Mouse (Mus musculus): ENCODE measurements at regions not wholly inside any gene's neighbourhood (a gene's known extent, or its start where the extent isn't known, plus 50 kb on each side); places are given as distances from the start of the nearest gene placed in this dataset.

GRCm38 (mm10) chr17:72993134-72993533 lies 75.0 kb downstream of the Lbh start:
- DNase-seq (ENCODE audit: extremely low spot score), result no peak

- DNase-seq (ENCODE audit: extremely low spot score), result no peak
Observed at GRCm38 (mm10) chr17:72993626-72994025, 75.5 kb downstream of the Lbh start.

- DNase-seq (ENCODE audit: extremely low spot score), result no peak
Observed at GRCm38 (mm10) chr17:72996539-72996938, 78.4 kb downstream of the Lbh start.

- peak; percentile 71 for DNase-seq (ENCODE audit: extremely low spot score)
Observed at GRCm38 (mm10) chr17:72997301-72997921, 79.3 kb downstream of the Lbh start.

- DNase-seq (ENCODE audit: extremely low spot score), result no peak
Observed at GRCm38 (mm10) chr17:73005100-73005499, 87.0 kb downstream of the Lbh start.

- DNase-seq (ENCODE audit: extremely low spot score), result no peak
Observed at GRCm38 (mm10) chr17:73008901-73009300, 90.8 kb downstream of the Lbh start.

- DNase-seq (ENCODE audit: extremely low spot score), result no peak
Observed at GRCm38 (mm10) chr17:73009962-73010361, 91.9 kb downstream of the Lbh start.

GRCm38 (mm10) chr17:73012356-73012755 lies 94.3 kb downstream of the Lbh start:
- DNase-seq (ENCODE audit: extremely low spot score), result no peak

- no peak for DNase-seq (ENCODE audit: extremely low spot score)
Observed at GRCm38 (mm10) chr17:73012954-73013353, 94.8 kb upstream of the Lclat1 start.

- DNase-seq (ENCODE audit: extremely low spot score), result no peak
Observed at GRCm38 (mm10) chr17:73014090-73014853, 93.5 kb upstream of the Lclat1 start.

GRCm38 (mm10) chr17:73017173-73017572 lies 90.6 kb upstream of the Lclat1 start:
- DNase-seq (ENCODE audit: extremely low spot score), result no peak

- DNase-seq (ENCODE audit: extremely low spot score), result no peak
Observed at GRCm38 (mm10) chr17:73022630-73023051, 85.1 kb upstream of the Lclat1 start.

GRCm38 (mm10) chr17:73023362-73024107 lies 84.2 kb upstream of the Lclat1 start:
- no peak for DNase-seq (ENCODE audit: extremely low spot score)

GRCm38 (mm10) chr17:73027122-73027521 lies 80.7 kb upstream of the Lclat1 start:
- DNase-seq (ENCODE audit: extremely low spot score), result no peak

GRCm38 (mm10) chr17:73031796-73032195 lies 76.0 kb upstream of the Lclat1 start:
- DNase-seq (ENCODE audit: extremely low spot score), result no peak

- no peak for DNase-seq (ENCODE audit: extremely low spot score)
Observed at GRCm38 (mm10) chr17:73032326-73032725, 75.5 kb upstream of the Lclat1 start.

- DNase-seq (ENCODE audit: extremely low spot score), result no peak
Observed at GRCm38 (mm10) chr17:73034420-73034819, 73.4 kb upstream of the Lclat1 start.

GRCm38 (mm10) chr17:73034981-73035481 lies 72.8 kb upstream of the Lclat1 start:
- DNase-seq (ENCODE audit: extremely low spot score), result no peak

- DNase-seq (ENCODE audit: extremely low spot score), result no peak
Observed at GRCm38 (mm10) chr17:73036845-73037244, 70.9 kb upstream of the Lclat1 start.

- DNase-seq (ENCODE audit: extremely low spot score), result no peak
Observed at GRCm38 (mm10) chr17:73038586-73038985, 69.2 kb upstream of the Lclat1 start.

GRCm38 (mm10) chr17:73044918-73045580 lies 62.7 kb upstream of the Lclat1 start:
- no peak for DNase-seq (ENCODE audit: extremely low spot score)

GRCm38 (mm10) chr17:73046985-73047384 lies 60.8 kb upstream of the Lclat1 start:
- peak; percentile 40 for DNase-seq (ENCODE audit: extremely low spot score)

All from embryo, embryonic 9.5 days (tissue).